Mouse (Mus musculus) liver, embryonic 11.5 days (tissue): ENCODE data around the gene Plppr5. TPM values are rescaled to one million over a fixed set of nuclear protein-coding genes. Genes with fewer than 3 reads are reported as not detected.

Experiments used
- ATAC-seq: fragments of 200-750 bp; cut with Nextera tagmentation; replicated peaks from 2 replicates; pipeline ENCODE4 v1.8.0; 2017; ENCODE audit warnings: moderate number of reproducible peaks, mild to moderate bottlenecking, moderate TSS enrichment, moderate library complexity; ENCODE audit not compliant: low FRiP score
- DNase-seq: peaks from one replicate; pipeline ENCODE4 v3.0.0-alpha.2; 2017; ENCODE audit warnings: low spot score
- H3K27ac ChIP-seq: fragments of 300-500 bp; sonication (generic); 2 replicates; pipeline ENCODE4 v1.5.1; 2014; ENCODE audit warnings: mild to moderate bottlenecking, low read depth, low read length, control low read depth
- H3K27me3 ChIP-seq: fragments of 300-500 bp; sonication (generic); replicated peaks from 2 replicates; pipeline ENCODE4 v1.6.1; 2014; ENCODE audit warnings: low read length, mixed read lengths; ENCODE audit not compliant: control insufficient read depth, insufficient read depth
- H3K36me3 ChIP-seq: fragments of 300-500 bp; sonication (generic); 2 replicates; pipeline ENCODE4 v1.6.1; 2014; ENCODE audit warnings: mild to moderate bottlenecking, low read length, moderate library complexity, mixed read lengths; ENCODE audit not compliant: control insufficient read depth, insufficient read depth
- H3K4me1 ChIP-seq: fragments of 300-500 bp; sonication (generic); replicated peaks from 2 replicates; pipeline ENCODE4 v1.6.1; 2014; ENCODE audit warnings: low read length, mixed read lengths; ENCODE audit not compliant: control insufficient read depth, insufficient read depth
- H3K4me2 ChIP-seq: fragments of 300-500 bp; sonication (generic); 2 replicates; pipeline ENCODE4 v1.6.1; 2014; ENCODE audit warnings: mild to moderate bottlenecking, control low read depth, moderate library complexity
- H3K4me3 ChIP-seq: fragments of 300-500 bp; sonication (generic); 2 replicates; pipeline ENCODE4 v1.5.1; 2014; ENCODE audit warnings: low read depth, low read length, control low read depth
- H3K9ac ChIP-seq: fragments of 300-500 bp; sonication (generic); 2 replicates; pipeline ENCODE4 v1.6.1; 2014; ENCODE audit warnings: low read depth, low read length, control low read depth
- H3K9me3 ChIP-seq: fragments of 300-500 bp; sonication (generic); 2 replicates; pipeline ENCODE4 v1.6.1; 2016; ENCODE audit warnings: low read length, inconsistent platforms, mixed read lengths; ENCODE audit not compliant: control insufficient read depth
- WGBS: fragments of 180-500 bp; shearing (Covaris S2); extraction: QIAGEN DNeasy Blood & Tissue Kit; methylation state at CpG from one replicate; pipeline ENCODE4 v1.1.7; 2014; 5-methylcytosine and 5-hydroxymethylcytosine counted together
- polyA plus RNA-seq: library from polyadenylated mRNA; unstranded; fragments of >200 nt; fragmentation: Nextera tagmentation; extraction: Ambion mirVana; gene quantifications from 2 replicates; pipeline ENCODE4 v1.2.1, GENCODE M21; 2014

Gene Plppr5
- 0.14 and 0.17 TPM in 2 replicates for polyA plus RNA-seq

DNA sequence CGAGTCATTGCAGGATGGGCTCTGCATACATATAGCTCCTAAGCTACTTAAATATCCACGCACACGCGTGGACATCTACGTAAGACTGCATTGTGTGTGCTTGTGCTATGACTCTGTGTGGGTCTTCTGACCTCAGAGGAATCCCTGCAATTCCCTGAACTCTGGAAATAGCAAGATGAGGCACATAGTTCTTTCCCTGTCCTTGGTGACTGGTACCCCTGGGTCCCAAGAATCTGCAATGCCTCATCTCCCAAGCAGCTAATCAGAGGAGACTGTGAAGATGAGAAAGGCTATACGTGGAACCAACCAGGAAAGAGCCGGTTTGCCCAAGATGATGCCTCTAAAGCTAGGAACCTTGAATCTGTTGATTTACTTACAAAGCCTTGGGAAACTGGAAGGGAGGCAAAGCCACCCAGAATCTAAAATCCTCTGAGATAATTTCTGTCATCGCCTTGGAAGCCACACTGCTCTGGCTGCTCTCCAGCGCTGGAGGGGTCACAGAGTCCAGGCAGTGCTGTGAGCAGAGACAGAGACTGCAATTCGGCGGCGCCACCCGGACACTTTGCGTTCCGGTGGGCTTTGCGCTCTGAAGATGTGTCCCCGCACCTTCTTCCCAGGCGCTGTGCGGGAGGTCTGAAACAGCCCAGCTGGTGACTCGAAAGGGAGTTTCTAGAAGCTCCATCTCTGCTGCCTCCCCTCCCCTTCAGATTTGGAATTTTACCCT lies at the start of gene Plppr5:
Plppr5 (plus strand) TSS at position 308 of the 724 bp plus-strand sequence.
- Histone ChIP-seq H3K4me3 (peak within 1 kb of the TSS; percentile 39), H3K36me3 (no peaks in the 10 kb centered on the region), H3K4me1 (no peaks in the 10 kb centered on the region), H3K4me2 (peak within 1 kb of the TSS; percentile 60), H3K27me3 (peaks cover 29% of the 10 kb centered on the region), H3K9ac (no peak within 1 kb of the TSS), H3K27ac (no peak within 1 kb of the TSS), H3K9me3 (no peaks in the 10 kb centered on the region)
- DNase-seq (no peak), ATAC-seq (0 out of 2 replicates have a peak, but pooled peaks have one; percentile 16)
- 26% methylated on average over 20 of the region's 20 CpGs for WGBS

DNA sequence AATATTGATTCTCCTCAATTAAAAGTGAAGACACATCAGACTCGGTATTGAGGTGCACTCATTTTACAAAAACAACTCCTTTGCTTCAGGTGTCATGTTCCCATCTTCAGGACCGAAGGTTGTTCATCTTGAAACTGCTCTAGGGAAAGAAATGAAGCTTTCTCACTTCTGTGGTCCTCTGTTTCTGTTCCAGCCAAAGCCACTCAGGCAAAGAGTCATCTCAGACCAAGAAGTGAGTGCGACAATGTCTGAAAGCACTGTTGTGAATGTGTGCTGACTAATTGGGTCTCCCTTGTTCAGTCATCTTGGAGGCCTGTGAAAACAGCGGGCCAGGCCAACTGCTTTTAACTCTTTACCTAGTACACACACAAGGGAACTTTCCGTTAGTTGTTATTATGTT lies 24.7 kb upstream of the Plppr5 start:
- H3K4me3 ChIP-seq: no peak overlapping the region
- 78% methylated on average over 5 of the region's 5 CpGs for WGBS

GRCm38 (mm10) chr3:117550526-117550925 lies 24.1 kb upstream of the Plppr5 start:
- DNase-seq (no peak), ATAC-seq (no peak)
- H3K36me3 ChIP-seq: no peaks in the 10 kb centered on the region
- no peak overlapping the region for H3K27ac ChIP-seq
- H3K9ac ChIP-seq: no peak overlapping the region
- H3K4me1 ChIP-seq: no peaks in the 10 kb centered on the region
- H3K4me2 ChIP-seq: no peak overlapping the region
- 87% methylated on average over 4 of the region's 4 CpGs for WGBS
- H3K9me3 ChIP-seq: no peaks in the 10 kb centered on the region
- no peak overlapping the region for H3K4me3 ChIP-seq
- H3K27me3 ChIP-seq: no peaks in the 10 kb centered on the region

More for the DNA sequence above, 24.7 kb upstream of the Plppr5 start:
- Histone ChIP-seq H3K4me1 (no peaks in the 10 kb centered on the region), H3K9ac (no peak overlapping the region), H3K4me2 (no peak overlapping the region), H3K36me3 (no peaks in the 10 kb centered on the region), H3K27me3 (no peaks in the 10 kb centered on the region), H3K27ac (no peak overlapping the region), H3K9me3 (no peaks in the 10 kb centered on the region)
- ATAC-seq (no peak), DNase-seq (no peak)

- DNase-seq (no peak), ATAC-seq (0 out of 2 replicates have a peak, but pooled peaks have one; percentile 36)
- 41% methylated on average over 1 of the region's 1 CpGs for WGBS
Observed at GRCm38 (mm10) chr3:117556972-117557371, 17.7 kb upstream of the Plppr5 start.

DNA sequence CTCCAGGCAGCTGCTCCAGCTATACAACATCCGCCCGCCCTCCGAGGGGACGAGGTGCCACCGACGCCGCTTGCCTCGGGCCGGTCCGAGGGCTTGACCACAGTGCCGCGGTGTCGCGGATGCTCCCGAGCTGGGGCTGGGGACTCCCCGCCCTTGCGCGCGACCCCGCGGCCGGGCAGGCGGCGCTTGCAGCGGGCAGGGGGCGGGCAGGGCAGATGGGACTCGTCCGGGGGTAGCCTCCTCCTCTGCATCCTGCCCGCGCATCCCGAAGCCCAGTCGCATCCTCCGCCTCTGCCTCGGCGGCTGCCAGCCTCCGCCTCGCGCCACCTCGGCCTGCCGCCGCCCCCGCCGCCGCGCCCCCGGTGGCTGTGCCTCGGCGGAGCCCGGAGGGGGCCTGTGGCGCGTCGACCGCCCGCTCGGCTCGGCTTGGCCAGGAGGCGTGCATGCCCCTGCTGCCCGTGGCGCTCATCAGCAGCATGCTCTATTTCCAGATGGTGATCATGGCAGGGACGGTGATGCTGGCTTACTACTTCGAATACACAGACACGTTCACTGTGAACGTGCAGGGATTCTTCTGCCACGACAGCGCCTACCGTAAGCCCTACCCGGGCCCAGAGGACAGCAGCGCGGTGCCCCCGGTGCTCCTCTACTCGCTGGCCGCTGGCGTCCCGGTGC lies 754 bp downstream of the Plppr5 start:
- 1% methylated on average over 74 of the region's 74 CpGs for WGBS
- Histone ChIP-seq H3K27ac (no peak overlapping the region), H3K36me3 (no peaks in the 10 kb centered on the region), H3K9ac (no peak overlapping the region), H3K9me3 (no peaks in the 10 kb centered on the region), H3K4me1 (no peaks in the 10 kb centered on the region), H3K4me3 (peak overlapping the region; percentile 39), H3K27me3 (peaks cover 29% of the 10 kb centered on the region), H3K4me2 (peak overlapping the region; percentile 60)
- DNase-seq (peak; percentile 38), ATAC-seq (peak; percentile 60)

More at GRCm38 (mm10) chr3:117556972-117557371, 17.7 kb upstream of the Plppr5 start:
- no peak overlapping the region for H3K27ac ChIP-seq
- H3K27me3 ChIP-seq: no peaks in the 10 kb centered on the region
- no peak overlapping the region for H3K4me3 ChIP-seq
- H3K36me3 ChIP-seq: no peaks in the 10 kb centered on the region
- H3K4me2 ChIP-seq: no peak overlapping the region
- H3K4me1 ChIP-seq: no peaks in the 10 kb centered on the region
- H3K9ac ChIP-seq: no peak overlapping the region
- no peaks in the 10 kb centered on the region for H3K9me3 ChIP-seq

GRCm38 (mm10) chr3:117575928-117576254 lies 1.3 kb downstream of the Plppr5 start:
- H3K9me3 ChIP-seq: no peaks in the 10 kb centered on the region
- no peaks in the 10 kb centered on the region for H3K36me3 ChIP-seq
- no peaks in the 10 kb centered on the region for H3K4me1 ChIP-seq
- DNase-seq: no peak
- H3K4me2 ChIP-seq: peak overlapping the region; percentile 60
- ATAC-seq: peak; percentile 8; the same call in 1 of the 2 replicates
- 16% methylated on average over 3 of the region's 3 CpGs for WGBS
- no peak overlapping the region for H3K9ac ChIP-seq
- peak overlapping the region; percentile 39; the same call in 1 of the 2 replicates for H3K4me3 ChIP-seq
- peaks cover 29% of the 10 kb centered on the region for H3K27me3 ChIP-seq
- H3K27ac ChIP-seq: no peak overlapping the region

DNA sequence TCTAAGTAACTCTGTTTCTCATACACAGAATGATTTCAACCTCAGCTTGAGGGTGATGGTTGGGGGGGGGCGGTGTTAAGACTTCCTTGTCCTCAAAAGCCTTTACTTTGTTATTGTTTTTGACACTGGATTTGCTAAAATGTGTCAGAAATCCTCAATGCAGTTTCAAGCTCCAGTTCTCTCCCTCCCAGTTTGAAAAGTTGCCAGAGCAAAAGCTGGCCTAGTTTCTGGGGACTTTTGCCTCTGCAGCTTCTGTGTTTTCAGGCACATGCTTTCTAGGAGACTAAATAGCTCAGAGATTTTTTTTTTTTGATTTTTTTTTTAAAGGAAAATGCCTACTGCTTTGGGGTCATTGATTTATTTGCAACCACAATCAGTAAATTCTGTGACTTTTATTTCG lies 2.7 kb downstream of the Plppr5 start:
- Histone ChIP-seq H3K4me2 (no peak overlapping the region), H3K36me3 (no peaks in the 10 kb centered on the region), H3K9me3 (no peaks in the 10 kb centered on the region), H3K9ac (no peak overlapping the region), H3K27me3 (peaks cover 29% of the 10 kb centered on the region), H3K27ac (no peak overlapping the region), H3K4me3 (no peak overlapping the region), H3K4me1 (no peaks in the 10 kb centered on the region)
- no peak for ATAC-seq
- no peak for DNase-seq
- WGBS: 90% methylated on average over 2 of the region's 2 CpGs

DNA sequence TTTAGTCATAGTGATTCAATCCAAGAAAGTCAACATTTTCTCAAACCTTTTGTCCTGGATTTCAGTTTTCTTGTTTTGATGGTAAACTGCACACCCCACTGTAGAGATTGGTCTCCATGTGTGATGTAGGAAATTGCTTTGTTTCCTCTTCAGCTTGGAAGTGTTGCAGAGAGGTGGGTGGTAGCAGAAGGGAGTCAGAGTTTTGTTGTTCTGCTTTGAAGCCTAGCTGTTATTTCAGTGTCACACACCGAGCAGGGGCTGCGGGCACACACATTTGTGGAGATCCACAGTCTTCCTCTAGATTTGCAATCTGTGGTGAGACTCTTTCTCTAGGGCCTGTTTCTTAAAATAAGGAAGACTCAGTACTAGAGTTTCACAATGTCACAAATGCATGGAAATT lies 8.0 kb downstream of the Plppr5 start:
- Histone ChIP-seq H3K4me2 (no peak overlapping the region), H3K9ac (no peak overlapping the region), H3K4me3 (no peak overlapping the region), H3K27ac (no peak overlapping the region), H3K9me3 (no peaks in the 10 kb centered on the region), H3K4me1 (no peaks in the 10 kb centered on the region), H3K36me3 (no peaks in the 10 kb centered on the region), H3K27me3 (no peaks in the 10 kb centered on the region)
- WGBS: 82% methylated on average over 2 of the region's 2 CpGs
- DNase-seq (no peak), ATAC-seq (no peak)
